Mouse (Mus musculus) embryonic facial prominence, embryonic 10.5 days (tissue): ENCODE results near the gene Sigmar1. TPM values are rescaled to one million over a fixed set of nuclear protein-coding genes. Genes with fewer than 3 reads are reported as not detected.
"Not testable (repeated sequence)": the region's sequence is repeated elsewhere in the genome, so short reads cannot be mapped to it uniquely, and the experiment has no call there.

Experiments used
- DNase-seq: peaks from one replicate; pipeline ENCODE4 v3.0.0-alpha.2; 2017; ENCODE audit warnings: low spot score
- H3K27ac ChIP-seq: fragments of 300-500 bp; sonication (generic); replicated peaks from 2 replicates; pipeline ENCODE4 v1.5.1; 2016; ENCODE audit warnings: mild to moderate bottlenecking
- H3K27me3 ChIP-seq: fragments of 300-500 bp; sonication (generic); replicated peaks from 2 replicates; pipeline ENCODE4 v1.6.1; 2016; ENCODE audit warnings: low read depth, mild to moderate bottlenecking; ENCODE audit not compliant: poor library complexity, severe bottlenecking
- H3K36me3 ChIP-seq: fragments of 300-500 bp; sonication (generic); replicated peaks from 2 replicates; pipeline ENCODE4 v1.6.1; 2016; ENCODE audit warnings: mild to moderate bottlenecking, moderate library complexity
- H3K4me1 ChIP-seq: fragments of 300-500 bp; sonication (generic); 2 replicates; pipeline ENCODE4 v1.6.1; 2016
- H3K4me3 ChIP-seq: fragments of 300-500 bp; sonication (generic); 2 replicates; pipeline ENCODE4 v1.5.1; 2016; ENCODE audit warnings: mild to moderate bottlenecking, moderate library complexity
- H3K9me3 ChIP-seq: fragments of 300-500 bp; sonication (generic); 2 replicates; pipeline ENCODE4 v1.6.1; 2016; ENCODE audit warnings: mild to moderate bottlenecking
- WGBS: fragments of 180-500 bp; shearing (Covaris S2); methylation state at CpG from one replicate; pipeline ENCODE4 v1.1.7; 2016; 5-methylcytosine and 5-hydroxymethylcytosine counted together
- polyA plus RNA-seq: library from polyadenylated mRNA; unstranded; fragments of >200 nt; fragmentation: Nextera tagmentation; extraction: Ambion mirVana; gene quantifications from 2 replicates; pipeline ENCODE4 v1.2.1, GENCODE M21; 2016

Sigmar1 gene
- polyA plus RNA-seq, 1 experiment from 2014 or later = 87.6 TPM

- not testable (repeated sequence) for DNase-seq, H3K9me3 ChIP-seq, H3K4me3 ChIP-seq, H3K36me3 ChIP-seq, H3K27ac ChIP-seq
- H3K27me3 ChIP-seq = peaks cover 32% of the 10 kb centered on the region
- 86% methylated on average over 7 of the region's 8 CpGs for WGBS
- peaks cover 19% of the 10 kb centered on the region for H3K4me1 ChIP-seq
Measured at GRCm38 (mm10) chr4:41700224-41700623, 55.7 kb downstream of the Sigmar1 start.

- not testable (repeated sequence) for H3K4me3 ChIP-seq, DNase-seq, H3K9me3 ChIP-seq, H3K36me3 ChIP-seq, H3K27ac ChIP-seq
- peaks cover 28% of the 10 kb centered on the region for H3K27me3 ChIP-seq
- 80% methylated on average over 10 of the region's 10 CpGs for WGBS
- H3K4me1 ChIP-seq = peaks cover 14% of the 10 kb centered on the region
Measured at GRCm38 (mm10) chr4:41699783-41700182, 56.2 kb downstream of the Sigmar1 start, which contains the start of gene Il11ra1. Gene Il11ra1, plus strand, starts transcription at chr4:41699989.

GRCm38 (mm10) chr4:41698421-41699016 lies 57.4 kb downstream of the Sigmar1 start:
- WGBS = 4% methylated on average over 26 of the region's 32 CpGs
- not testable (repeated sequence) for DNase-seq, H3K27ac ChIP-seq, H3K36me3 ChIP-seq, H3K9me3 ChIP-seq, H3K4me1 ChIP-seq
- H3K4me3 ChIP-seq = peak overlapping the region; percentile 35; the same call in 1 of the 2 replicates
- H3K27me3 ChIP-seq = peaks cover 18% of the 10 kb centered on the region

GRCm38 (mm10) chr4:41696930-41697841 lies 58.8 kb downstream of the Sigmar1 start, which contains the start of gene Cntfr:
Gene Cntfr, minus strand, starts transcription at chr4:41697089.
- Histone ChIP-seq H3K27me3 (peaks cover 19% of the 10 kb centered on the region), H3K4me3 (peak within 1 kb of the TSS; percentile 43; the same call in 1 of the 2 replicates)
- H3K27ac ChIP-seq, H3K9me3 ChIP-seq, H3K4me1 ChIP-seq, H3K36me3 ChIP-seq: not testable (repeated sequence)
- 11% methylated on average over 36 of the region's 40 CpGs for WGBS
- peak; percentile 86 for DNase-seq

GRCm38 (mm10) chr4:41696452-41696851 lies 59.5 kb downstream of the Sigmar1 start:
- H3K9me3 ChIP-seq, DNase-seq, H3K36me3 ChIP-seq, H3K4me1 ChIP-seq, H3K4me3 ChIP-seq, H3K27ac ChIP-seq: not testable (repeated sequence)
- peaks cover 19% of the 10 kb centered on the region for H3K27me3 ChIP-seq
- WGBS = 3% methylated on average over 15 of the region's 15 CpGs

GRCm38 (mm10) chr4:41695800-41696199 lies 60.2 kb downstream of the Sigmar1 start:
- H3K27me3 ChIP-seq = peaks cover 19% of the 10 kb centered on the region
- WGBS = 3% methylated on average over 24 of the region's 38 CpGs
- DNase-seq, H3K27ac ChIP-seq, H3K4me1 ChIP-seq, H3K9me3 ChIP-seq, H3K36me3 ChIP-seq: not testable (repeated sequence)
- H3K4me3 ChIP-seq = peak overlapping the region; percentile 43; the same call in 1 of the 2 replicates

- Histone ChIP-seq H3K27me3 (peaks cover 19% of the 10 kb centered on the region), H3K4me3 (peak overlapping the region; percentile 40), H3K4me1 (peaks cover 17% of the 10 kb centered on the region)
- not testable (repeated sequence) for H3K9me3 ChIP-seq, DNase-seq, H3K27ac ChIP-seq, H3K36me3 ChIP-seq
- WGBS = 11% methylated on average over 4 of the region's 4 CpGs
Measured at GRCm38 (mm10) chr4:41693511-41693910, 62.4 kb downstream of the Sigmar1 start.

GRCm38 (mm10) chr4:41690014-41690413 lies 65.9 kb downstream of the Sigmar1 start:
- H3K9me3 ChIP-seq, DNase-seq: not testable (repeated sequence)
- WGBS = no CpG with 5 or more reads among the region's 4 CpGs

GRCm38 (mm10) chr4:41688562-41688961 lies 67.4 kb downstream of the Sigmar1 start:
- 67% methylated on average over 1 of the region's 1 CpGs for WGBS
- not testable (repeated sequence) for H3K9me3 ChIP-seq, DNase-seq, H3K36me3 ChIP-seq, H3K4me3 ChIP-seq, H3K27ac ChIP-seq
- Histone ChIP-seq H3K4me1 (peaks cover 34% of the 10 kb centered on the region), H3K27me3 (peaks cover 18% of the 10 kb centered on the region)

More at GRCm38 (mm10) chr4:41690014-41690413, 65.9 kb downstream of the Sigmar1 start:
- Histone ChIP-seq H3K4me1 (peaks cover 26% of the 10 kb centered on the region), H3K27me3 (peaks cover 14% of the 10 kb centered on the region)
- not testable (repeated sequence) for H3K36me3 ChIP-seq, H3K27ac ChIP-seq, H3K4me3 ChIP-seq

Other genes with a start within 250 kb of the Sigmar1 start
- gene 1110017D15Rik, start 238.8 kb downstream of the Sigmar1 start, polyA plus RNA-seq = 5.3 and 6.1 TPM in 2 replicates
- 2.0 and 2.6 TPM in 2 replicates for gene Fam219a, start 186.6 kb downstream of the Sigmar1 start, polyA plus RNA-seq
- gene Dnaic1, start 186.4 kb downstream of the Sigmar1 start, polyA plus RNA-seq = 1.3 and 1.8 TPM in 2 replicates
- gene Enho, start 115.8 kb downstream of the Sigmar1 start, polyA plus RNA-seq = 19.3 and 19.8 TPM in 2 replicates
- 8.6 and 11.1 TPM in 2 replicates for gene Cntfr, start 59.1 kb downstream of the Sigmar1 start, polyA plus RNA-seq
- gene Il11ra1, start 56.2 kb downstream of the Sigmar1 start, polyA plus RNA-seq = 146 and 188 TPM in 2 replicates
- 91.2 and 91.9 TPM in 2 replicates for gene Rpp25l, start 42.6 kb downstream of the Sigmar1 start, polyA plus RNA-seq
- gene Dctn3, start 33.0 kb downstream of the Sigmar1 start, polyA plus RNA-seq = 133 and 140 TPM in 2 replicates
- gene Arid3c, start 25.0 kb downstream of the Sigmar1 start, polyA plus RNA-seq = 0.50 and 0.86 TPM in 2 replicates
- 31.2 and 34.3 TPM in 2 replicates for gene Galt, start 929 bp downstream of the Sigmar1 start, polyA plus RNA-seq
- gene Ccl27a, start 18.1 kb upstream of the Sigmar1 start, polyA plus RNA-seq = 41.4 and 43.2 TPM in 2 replicates
- not detected in 2 replicates for gene Gm21541, start 147.5 kb upstream of the Sigmar1 start, polyA plus RNA-seq
- 1.5 and 2.8 TPM in 2 replicates for gene Gm20878, start 185.4 kb upstream of the Sigmar1 start, polyA plus RNA-seq
- 0.11 TPM in 1 of 2 replicates, not detected in the other for gene Fam205a4, start 209.9 kb upstream of the Sigmar1 start, polyA plus RNA-seq